Mouse (Mus musculus): Measurements from ENCODE around the gene Pcgf3. TPM values are rescaled to one million over a fixed set of nuclear protein-coding genes. Genes with fewer than 3 reads are reported as not detected.

Gene Pcgf3
- polyA plus RNA-seq, 1 experiment = 19.8 TPM

DNA sequence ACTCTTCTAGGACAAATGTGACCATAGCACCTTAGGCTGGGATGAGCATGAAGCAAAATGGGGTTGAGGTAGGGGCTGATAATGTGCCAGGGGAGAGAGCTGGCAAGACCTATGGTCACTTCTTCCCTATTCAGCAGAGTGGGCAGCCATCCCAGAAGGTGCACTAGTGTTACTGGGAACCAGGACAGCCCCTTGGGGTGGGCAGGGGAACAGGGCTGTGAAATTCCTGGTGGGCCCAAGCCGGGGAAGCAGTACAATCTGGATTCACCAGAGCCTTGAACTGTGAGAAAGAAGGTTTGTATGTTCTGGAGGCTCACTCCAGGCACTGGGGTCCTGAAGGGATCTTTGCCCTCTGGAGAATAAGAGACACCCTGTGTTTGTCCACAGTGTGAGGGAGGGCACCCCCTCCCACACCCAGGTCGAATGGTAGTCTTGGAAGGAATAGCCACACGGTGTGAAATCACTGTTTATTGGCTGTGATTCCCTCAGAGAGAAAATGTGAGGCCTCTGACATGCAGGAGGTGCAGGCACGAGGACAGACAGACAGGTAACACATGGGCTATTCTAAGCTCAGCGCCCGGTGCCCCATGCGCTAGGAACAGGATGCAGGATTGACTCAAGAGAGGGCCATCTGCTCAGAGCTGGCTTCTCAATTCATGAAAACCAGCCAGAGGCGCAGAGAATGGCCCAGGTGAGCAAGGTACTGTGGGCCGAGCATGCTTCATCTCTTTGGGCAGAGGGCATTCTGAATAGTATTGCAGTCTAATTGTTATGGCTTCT, 57.3 kb downstream of the Pcgf3 start:
- no peaks in the 10 kb centered on the region for H3K4me1 ChIP-seq (replicated peaks; ENCODE audit: control insufficient read depth, insufficient read depth, low read length)
- WGBS = 89% methylated on average over 9 of the region's 9 CpGs
- H3K27me3 ChIP-seq (ENCODE audit: control insufficient read depth, insufficient read depth, low read length) = no peaks in the 10 kb centered on the region
- H3K27ac ChIP-seq (ENCODE audit: control insufficient read depth, insufficient read depth, low read length) = no peak overlapping the region
- no peak for TF ChIP-seq POLR2A (IDR thresholded peaks at IDR 0.05; ENCODE audit: control insufficient read depth, extremely low read depth, insufficient read depth, low read length, poor library complexity)
- no peak for TF ChIP-seq CTCF (IDR thresholded peaks at IDR 0.05; ENCODE audit: borderline replicate concordance, control insufficient read depth, extremely low read depth, insufficient read depth, low read length, poor library complexity)
- H3K4me3 ChIP-seq (ENCODE audit: control insufficient read depth, insufficient read depth, low read length) = no peak overlapping the region
- H3K36me3 ChIP-seq (ENCODE audit: control insufficient read depth, insufficient read depth, low read length) = no peaks in the 10 kb centered on the region
- no peak for DNase-seq

DNA sequence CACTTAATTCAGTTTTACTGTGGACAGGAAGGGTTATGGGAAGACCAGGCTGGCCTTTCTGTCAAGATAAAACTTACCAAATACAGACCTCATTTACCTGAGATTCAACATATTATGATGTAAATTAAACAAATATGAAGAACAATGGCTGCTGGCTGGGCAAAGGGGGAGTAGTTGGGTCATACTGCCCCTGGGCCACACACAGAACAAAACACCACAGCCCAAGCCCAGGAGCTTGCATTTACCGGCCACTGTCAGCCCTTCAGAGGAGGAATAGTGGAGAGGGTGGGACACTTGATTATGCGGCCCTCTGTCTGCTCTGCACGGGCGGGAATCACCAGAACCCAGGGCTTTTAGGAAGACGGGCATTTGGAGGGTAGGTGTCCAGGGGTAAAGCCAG, 57.9 kb downstream of the Pcgf3 start:
- no peaks in the 10 kb centered on the region for H3K4me1 ChIP-seq (replicated peaks; ENCODE audit: control insufficient read depth, insufficient read depth, low read length)
- H3K36me3 ChIP-seq (ENCODE audit: control insufficient read depth, insufficient read depth, low read length) = no peaks in the 10 kb centered on the region
- DNase-seq = no peak
- no peak for TF ChIP-seq CTCF (IDR thresholded peaks at IDR 0.05; ENCODE audit: borderline replicate concordance, control insufficient read depth, extremely low read depth, insufficient read depth, low read length, poor library complexity)
- no peak for TF ChIP-seq POLR2A (IDR thresholded peaks at IDR 0.05; ENCODE audit: control insufficient read depth, extremely low read depth, insufficient read depth, low read length, poor library complexity)
- H3K27ac ChIP-seq (ENCODE audit: control insufficient read depth, insufficient read depth, low read length) = no peak overlapping the region
- H3K4me3 ChIP-seq (ENCODE audit: control insufficient read depth, insufficient read depth, low read length) = no peak overlapping the region
- WGBS = 93% methylated on average over 5 of the region's 5 CpGs
- no peaks in the 10 kb centered on the region for H3K27me3 ChIP-seq (ENCODE audit: control insufficient read depth, insufficient read depth, low read length)

DNA sequence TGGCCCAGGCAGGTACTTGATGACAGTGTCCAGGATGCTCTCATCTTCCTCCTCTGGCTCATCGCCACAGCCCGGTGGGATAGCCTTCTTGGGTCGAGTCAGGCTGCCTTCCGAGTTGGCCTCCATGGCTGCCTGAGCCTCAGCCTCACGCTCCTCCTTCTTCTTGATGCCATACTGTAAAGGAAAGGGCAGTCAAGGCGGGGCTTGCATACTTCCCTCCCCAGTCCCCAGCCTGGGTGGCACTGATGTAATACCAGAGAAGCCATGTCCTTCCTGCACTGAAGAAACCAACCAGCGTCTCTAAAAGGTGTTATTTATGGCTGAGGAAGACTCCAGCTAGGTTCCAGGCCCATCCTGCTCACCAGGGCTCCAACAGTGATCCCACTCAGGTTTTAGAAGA, 59.1 kb downstream of the Pcgf3 start:
- no peaks in the 10 kb centered on the region for H3K4me1 ChIP-seq (replicated peaks; ENCODE audit: control insufficient read depth, insufficient read depth, low read length)
- no peak overlapping the region for H3K4me3 ChIP-seq (ENCODE audit: control insufficient read depth, insufficient read depth, low read length)
- DNase-seq = no peak
- H3K27me3 ChIP-seq (ENCODE audit: control insufficient read depth, insufficient read depth, low read length) = no peaks in the 10 kb centered on the region
- no peak for TF ChIP-seq POLR2A (IDR thresholded peaks at IDR 0.05; ENCODE audit: control insufficient read depth, extremely low read depth, insufficient read depth, low read length, poor library complexity)
- TF ChIP-seq CTCF (IDR thresholded peaks at IDR 0.05; ENCODE audit: borderline replicate concordance, control insufficient read depth, extremely low read depth, insufficient read depth, low read length, poor library complexity) = no peak
- H3K27ac ChIP-seq (ENCODE audit: control insufficient read depth, insufficient read depth, low read length) = no peak overlapping the region
- no peaks in the 10 kb centered on the region for H3K36me3 ChIP-seq (ENCODE audit: control insufficient read depth, insufficient read depth, low read length)
- WGBS = 73% methylated on average over 7 of the region's 7 CpGs

DNA sequence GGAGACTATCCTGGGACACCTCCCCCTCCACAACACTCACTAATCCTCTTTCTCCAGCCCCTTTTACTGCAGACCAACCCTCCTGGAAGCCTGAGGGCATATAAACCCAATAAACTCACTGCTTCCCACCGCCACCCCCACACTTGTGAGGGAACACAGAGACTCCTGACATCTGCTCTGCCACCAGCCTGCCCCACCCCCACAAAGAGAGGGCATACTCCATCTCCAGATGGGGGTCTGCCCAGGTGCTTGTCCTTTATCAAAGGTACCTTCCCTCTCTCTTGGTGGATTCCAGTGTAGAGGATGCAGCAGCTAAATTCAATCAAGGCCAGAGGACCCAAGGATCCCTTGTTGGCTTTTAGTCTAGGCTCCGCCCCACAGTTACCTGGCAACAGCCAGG, 60.0 kb downstream of the Pcgf3 start:
- no peak overlapping the region for H3K4me3 ChIP-seq (ENCODE audit: control insufficient read depth, insufficient read depth, low read length)
- TF ChIP-seq POLR2A (IDR thresholded peaks at IDR 0.05; ENCODE audit: control insufficient read depth, extremely low read depth, insufficient read depth, low read length, poor library complexity) = no peak
- no peak for TF ChIP-seq CTCF (IDR thresholded peaks at IDR 0.05; ENCODE audit: borderline replicate concordance, control insufficient read depth, extremely low read depth, insufficient read depth, low read length, poor library complexity)
- no peaks in the 10 kb centered on the region for H3K36me3 ChIP-seq (ENCODE audit: control insufficient read depth, insufficient read depth, low read length)
- no peak for DNase-seq
- 88% methylated on average over 2 of the region's 2 CpGs for WGBS
- no peak overlapping the region for H3K27ac ChIP-seq (ENCODE audit: control insufficient read depth, insufficient read depth, low read length)
- H3K27me3 ChIP-seq (ENCODE audit: control insufficient read depth, insufficient read depth, low read length) = no peaks in the 10 kb centered on the region
- H3K4me1 ChIP-seq (replicated peaks; ENCODE audit: control insufficient read depth, insufficient read depth, low read length) = no peaks in the 10 kb centered on the region

DNA sequence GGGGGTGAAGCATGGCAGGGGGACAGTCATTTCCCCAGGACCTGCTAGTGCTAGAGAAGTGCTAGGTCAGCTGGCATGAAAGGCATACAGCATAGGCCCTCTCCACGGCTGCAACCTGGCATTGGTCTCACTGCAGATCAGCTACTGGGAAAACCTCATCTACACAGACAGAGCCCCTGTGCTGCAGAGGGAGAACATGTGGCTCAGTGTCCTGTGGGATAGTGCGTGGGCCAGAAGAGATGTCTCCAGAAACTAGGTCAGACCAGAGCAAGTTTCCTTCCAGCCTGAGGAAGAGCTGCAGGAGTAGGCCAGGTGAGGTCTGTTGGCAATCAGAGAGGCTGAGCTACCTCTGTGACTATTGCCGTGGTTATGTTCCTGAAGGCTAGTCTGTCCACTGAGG, 60.9 kb downstream of the Pcgf3 start:
- WGBS = 79% methylated on average over 3 of the region's 3 CpGs
- DNase-seq = no peak
- H3K27ac ChIP-seq (ENCODE audit: control insufficient read depth, insufficient read depth, low read length) = no peak overlapping the region
- no peak overlapping the region for H3K4me3 ChIP-seq (ENCODE audit: control insufficient read depth, insufficient read depth, low read length)
- no peaks in the 10 kb centered on the region for H3K4me1 ChIP-seq (replicated peaks; ENCODE audit: control insufficient read depth, insufficient read depth, low read length)
- TF ChIP-seq CTCF (IDR thresholded peaks at IDR 0.05; ENCODE audit: borderline replicate concordance, control insufficient read depth, extremely low read depth, insufficient read depth, low read length, poor library complexity) = no peak
- no peak for TF ChIP-seq POLR2A (IDR thresholded peaks at IDR 0.05; ENCODE audit: control insufficient read depth, extremely low read depth, insufficient read depth, low read length, poor library complexity)
- H3K27me3 ChIP-seq (ENCODE audit: control insufficient read depth, insufficient read depth, low read length) = no peaks in the 10 kb centered on the region
- H3K36me3 ChIP-seq (ENCODE audit: control insufficient read depth, insufficient read depth, low read length) = no peaks in the 10 kb centered on the region

DNA sequence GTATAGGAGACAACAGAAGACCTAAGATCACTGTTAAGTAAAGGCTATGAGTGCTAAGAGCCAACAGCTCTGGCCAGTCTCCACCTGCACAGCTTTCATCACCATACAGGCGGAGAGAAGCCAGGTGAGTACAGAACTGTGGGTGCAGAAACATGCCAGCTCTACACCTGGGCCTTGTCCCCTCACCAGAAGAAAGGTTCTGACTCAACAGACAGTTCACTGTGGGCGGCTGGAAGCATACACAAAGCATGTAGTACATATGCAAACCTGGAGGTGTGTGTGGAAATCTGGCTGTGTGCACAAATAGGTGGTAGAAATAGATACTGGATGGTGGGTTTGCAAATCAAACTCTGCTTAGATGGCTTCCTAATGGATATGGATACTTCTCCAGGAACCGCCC, 61.6 kb downstream of the Pcgf3 start:
- Histone ChIP-seq H3K27me3 (ENCODE audit: control insufficient read depth, insufficient read depth, low read length) (no peaks in the 10 kb centered on the region), H3K36me3 (ENCODE audit: control insufficient read depth, insufficient read depth, low read length) (no peaks in the 10 kb centered on the region), H3K27ac (ENCODE audit: control insufficient read depth, insufficient read depth, low read length) (no peak overlapping the region), H3K4me1 (replicated peaks; ENCODE audit: control insufficient read depth, insufficient read depth, low read length) (no peaks in the 10 kb centered on the region), H3K4me3 (ENCODE audit: control insufficient read depth, insufficient read depth, low read length) (no peak overlapping the region)
- TF ChIP-seq POLR2A (IDR thresholded peaks at IDR 0.05; ENCODE audit: control insufficient read depth, extremely low read depth, insufficient read depth, low read length, poor library complexity) (no peak), CTCF (IDR thresholded peaks at IDR 0.05; ENCODE audit: borderline replicate concordance, control insufficient read depth, extremely low read depth, insufficient read depth, low read length, poor library complexity) (no peak)
- 93% methylated on average over 3 of the region's 3 CpGs for WGBS
- DNase-seq = no peak

All from thymus, adult 2 months (tissue).